13 mouse cellular contexts compared by ENCODE assay signal in genomic region chr4:138342778-138343177, GRCm38 (mm10). TPM values are rescaled to one million over a fixed set of nuclear protein-coding genes. Genes with fewer than 3 reads are reported as not detected.
DNase-seq lines count a peak whose midpoint lies in the region; ATAC-seq and TF ChIP-seq lines count a peak whose summit lies in the region.
"Had no signal": no experiment of that assay in that cellular context is flagged by ENCODE, and none has a peak within 500 bp of the region (broad histone marks: within the 10 kb centered on the region; RNA-seq: fewer than 3 reads in every experiment).

No protein-coding gene starts in this region.

- peak overlapping the region; percentile 67 for H3K27ac ChIP-seq in heart, embryonic 11.5 days (ENCODE audit: low read depth, low read length)
- H3K27ac ChIP-seq in kidney, embryonic 16.5 days (ENCODE audit: low read length) = peak overlapping the region; percentile 45
- peak overlapping the region; percentile 72 for H3K27ac ChIP-seq in liver, embryonic 15.5 days (replicated peaks)
- H3K27ac ChIP-seq: limb, embryonic 13.5 days had no signal

- DNase-seq in heart, postnatal 4 days = no peak
- no peak for DNase-seq in ovary, postnatal 36 days (ENCODE audit: low spot score)
- DNase-seq in frontal cortex, adult 2 months (ENCODE audit: extremely low spot score in 1 of 2, low spot score in 1 of 2) = no peak
- DNase-seq in gastrocnemius, postnatal 4 days (ENCODE audit: low spot score in 2 of 2) = no peak

- H3ac ChIP-seq in C2C12 (ENCODE audit: control insufficient read depth, insufficient read length, low read depth) = peak overlapping the region; percentile 35

- no peaks in the 10 kb centered on the region for H3K79me3 ChIP-seq in C2C12 (ENCODE audit: low read depth)

- H3K4me1 ChIP-seq in heart, embryonic 11.5 days (ENCODE audit: control insufficient read depth, insufficient read depth, low read length) = peaks cover 9% of the 10 kb centered on the region
- H3K4me1 ChIP-seq in kidney, embryonic 16.5 days (ENCODE audit: insufficient read depth, low read length) = peaks cover 8% of the 10 kb centered on the region
- peaks cover 16% of the 10 kb centered on the region; the same call in 1 of the 2 replicates for H3K4me1 ChIP-seq in liver, embryonic 15.5 days (replicated peaks)

- 70% methylated on average over 6 of the region's 6 CpGs for WGBS in heart, embryonic 11.5 days (ENCODE audit: insufficient replicate concordance)
- 69% methylated on average over 6 of the region's 6 CpGs for WGBS in kidney, embryonic 16.5 days
- WGBS in liver, embryonic 15.5 days (ENCODE audit: insufficient replicate concordance) = 56% methylated on average over 6 of the region's 6 CpGs

- no peak for ATAC-seq in heart, embryonic 11.5 days (replicated peaks; ENCODE audit: insufficient number of reproducible peaks, low FRiP score, low TSS enrichment)
- ATAC-seq in kidney, embryonic 16.5 days (ENCODE audit: low FRiP score, low TSS enrichment) = peak; percentile 86
- peak; percentile 79 for ATAC-seq in liver, embryonic 15.5 days (ENCODE audit: insufficient read depth)

- no peaks in the 10 kb centered on the region for H3K9me3 ChIP-seq in heart, embryonic 11.5 days (replicated peaks; ENCODE audit: control insufficient read depth, low read length)
- no peaks in the 10 kb centered on the region for H3K9me3 ChIP-seq in kidney, embryonic 16.5 days (ENCODE audit: low read length)
- no peaks in the 10 kb centered on the region for H3K9me3 ChIP-seq in liver, embryonic 15.5 days (replicated peaks)
- H3K9me3 ChIP-seq: limb, embryonic 13.5 days had no signal

- no peaks in the 10 kb centered on the region for H3K79me2 ChIP-seq in C2C12 (ENCODE audit: control insufficient read depth, insufficient read depth)

- H3K9ac ChIP-seq in heart, embryonic 11.5 days (ENCODE audit: low read depth, low read length) = no peak overlapping the region
- no peak overlapping the region for H3K9ac ChIP-seq in kidney, embryonic 16.5 days (replicated peaks; ENCODE audit: low read length)
- H3K9ac ChIP-seq in liver, embryonic 15.5 days = no peak overlapping the region
- H3K9ac ChIP-seq: limb, embryonic 13.5 days had no signal

- H3K4me2 ChIP-seq in heart, embryonic 11.5 days = 0 out of 2 replicates have a peak overlapping the region, but pooled peaks have one; percentile 11
- H3K4me2 ChIP-seq in kidney, embryonic 16.5 days (replicated peaks; ENCODE audit: low read depth, low read length) = no peak overlapping the region
- no peak overlapping the region for H3K4me2 ChIP-seq in liver, embryonic 15.5 days
- H3K4me2 ChIP-seq: limb, embryonic 13.5 days had no signal

- no peaks in the 10 kb centered on the region for H3K36me3 ChIP-seq in heart, embryonic 11.5 days (ENCODE audit: control insufficient read depth, insufficient read depth, low read length)
- no peaks in the 10 kb centered on the region for H3K36me3 ChIP-seq in C2C12 (ENCODE audit: control insufficient read depth, insufficient read depth)
- no peaks in the 10 kb centered on the region for H3K36me3 ChIP-seq in kidney, embryonic 16.5 days (ENCODE audit: insufficient read depth, low read length)
- no peaks in the 10 kb centered on the region for H3K36me3 ChIP-seq in liver, embryonic 15.5 days (replicated peaks)
- H3K36me3 ChIP-seq: limb, embryonic 13.5 days had no signal

- no peaks in the 10 kb centered on the region; the same call in 1 of the 2 replicates for H3K27me3 ChIP-seq in heart, embryonic 11.5 days (ENCODE audit: control insufficient read depth, insufficient read depth, low read length)
- no peaks in the 10 kb centered on the region for H3K27me3 ChIP-seq in C2C12 (ENCODE audit: control insufficient read depth, insufficient read depth, insufficient read length)
- H3K27me3 ChIP-seq in kidney, embryonic 16.5 days (ENCODE audit: insufficient read depth, low read length) = no peaks in the 10 kb centered on the region
- no peaks in the 10 kb centered on the region for H3K27me3 ChIP-seq in liver, embryonic 15.5 days
- H3K27me3 ChIP-seq: limb, embryonic 13.5 days had no signal

- no peak overlapping the region for H3K4me3 ChIP-seq in heart, embryonic 11.5 days (ENCODE audit: low read depth, low read length)
- H3K4me3 ChIP-seq in C2C12 (ENCODE audit: insufficient read depth, poor library complexity, severe bottlenecking) = no peak overlapping the region
- H3K4me3 ChIP-seq in kidney, embryonic 16.5 days (ENCODE audit: low read length) = no peak overlapping the region
- no peak overlapping the region for H3K4me3 ChIP-seq in liver, embryonic 15.5 days (replicated peaks)
- H3K4me3 ChIP-seq: limb, embryonic 13.5 days had no signal

- no peak for TF ChIP-seq CTCF in C2C12 (IDR thresholded peaks at IDR 0.05; ENCODE audit: control insufficient read depth, insufficient read depth, insufficient read length)

TF ChIP-seq in C2C12, 6 proteins besides CTCF, POLR2A, EP300 and RAD21:
- TF ChIP-seq MYOG (IDR thresholded peaks at IDR 0.05; ENCODE audit: control insufficient read depth, extremely low read depth, insufficient read length) (no peak), MYOD1 (IDR thresholded peaks at IDR 0.05; ENCODE audit: control insufficient read depth, insufficient read length, low read depth) (no peak), CEBPB (IDR thresholded peaks at IDR 0.05; ENCODE audit: low read depth) (no peak), MAX (IDR thresholded peaks at IDR 0.05) (no peak), USF1 (IDR thresholded peaks at IDR 0.05; ENCODE audit: low read depth) (no peak), FOSL1 (IDR thresholded peaks at IDR 0.05; ENCODE audit: insufficient read depth, low read length, poor library complexity, severe bottlenecking) (no peak)

RNA-seq across cellular contexts. Expression of gene Pink1, which starts 16.7 kb away (rescaled TPM):
- 22.9 and 30.9 TPM in 2 replicates for polyA plus RNA-seq in heart, embryonic 11.5 days (2014; fragmentation: Nextera tagmentation; extraction: Ambion mirVana)
- total RNA-seq in heart, postnatal 4 days (2021) = 100 to 1,000 TPM; 163 to 177 TPM
- 9.7 TPM for polyA plus RNA-seq in C2C12 (2012; fragmentation: generic; extraction: Trizol)
- polyA plus RNA-seq in kidney, embryonic 16.5 days (2015; fragmentation: Nextera tagmentation; extraction: Ambion mirVana) = 54.4 and 56.0 TPM in 2 replicates
- 35.7 and 38.3 TPM in 2 replicates for polyA plus RNA-seq in liver, embryonic 15.5 days (2015; fragmentation: Nextera tagmentation; extraction: Ambion mirVana)
- 327 and 338 TPM in 2 replicates for polyA plus RNA-seq in frontal cortex, adult 2 months (2012; rRNA removed)
- total RNA-seq in gastrocnemius, postnatal 4 days (2021) = 100 to 1,000 TPM; 170 to 188 TPM

RNA-seq across cellular contexts. Expression of gene Cda, which starts 25.0 kb away (rescaled TPM):
- polyA plus RNA-seq in heart, embryonic 11.5 days (2014; fragmentation: Nextera tagmentation; extraction: Ambion mirVana) = 6.9 and 7.6 TPM in 2 replicates
- total RNA-seq in heart, postnatal 4 days (2021) = 1 to 10 TPM; 5.9 to 6.9 TPM
- 8.7 TPM for polyA plus RNA-seq in C2C12 (2012; fragmentation: generic; extraction: Trizol)
- 24.6 and 27.1 TPM in 2 replicates for polyA plus RNA-seq in kidney, embryonic 16.5 days (2015; fragmentation: Nextera tagmentation; extraction: Ambion mirVana)
- 5.5 and 5.7 TPM in 2 replicates for polyA plus RNA-seq in liver, embryonic 15.5 days (2015; fragmentation: Nextera tagmentation; extraction: Ambion mirVana)
- polyA plus RNA-seq in frontal cortex, adult 2 months (2012; rRNA removed) = 3.6 and 3.7 TPM in 2 replicates
- 1 to 10 TPM; 2.1 to 2.4 TPM for total RNA-seq in gastrocnemius, postnatal 4 days (2021)
- total RNA-seq: granulocyte monocyte progenitor cell, adult 5-6 weeks had no signal

RNA-seq across cellular contexts. Expression of gene Ddost, which starts 38.2 kb away (rescaled TPM):
- polyA plus RNA-seq in heart, embryonic 11.5 days (2014; fragmentation: Nextera tagmentation; extraction: Ambion mirVana) = 269 and 310 TPM in 2 replicates
- 100 to 1,000 TPM; 104 to 105 TPM for total RNA-seq in heart, postnatal 4 days (2021)
- polyA plus RNA-seq in C2C12 (2012; fragmentation: generic; extraction: Trizol) = 204 TPM
- polyA plus RNA-seq in kidney, embryonic 16.5 days (2015; fragmentation: Nextera tagmentation; extraction: Ambion mirVana) = 407 and 438 TPM in 2 replicates
- polyA plus RNA-seq in liver, embryonic 15.5 days (2015; fragmentation: Nextera tagmentation; extraction: Ambion mirVana) = 173 and 194 TPM in 2 replicates
- polyA plus RNA-seq in frontal cortex, adult 2 months (2012; rRNA removed) = 89.8 and 93.1 TPM in 2 replicates
- total RNA-seq in gastrocnemius, postnatal 4 days (2021) = 100 to 1,000 TPM; 106 to 115 TPM

RNA-seq across cellular contexts. Expression of gene Fam43b, which starts 53.5 kb away (rescaled TPM):
- 0.07 TPM in 1 of 2 replicates, not detected in the other for polyA plus RNA-seq in heart, embryonic 11.5 days (2014; fragmentation: Nextera tagmentation; extraction: Ambion mirVana)
- not detected for total RNA-seq in heart, postnatal 4 days (2021)
- polyA plus RNA-seq in C2C12 (2012; fragmentation: generic; extraction: Trizol) = not detected
- 0.12 TPM in 1 of 2 replicates, not detected in the other for polyA plus RNA-seq in kidney, embryonic 16.5 days (2015; fragmentation: Nextera tagmentation; extraction: Ambion mirVana)
- not detected in 2 replicates for polyA plus RNA-seq in liver, embryonic 15.5 days (2015; fragmentation: Nextera tagmentation; extraction: Ambion mirVana)
- 19.2 and 19.9 TPM in 2 replicates for polyA plus RNA-seq in frontal cortex, adult 2 months (2012; rRNA removed)
- total RNA-seq in gastrocnemius, postnatal 4 days (2021) = not detected
- total RNA-seq: granulocyte monocyte progenitor cell, adult 5-6 weeks; megakaryocyte-erythroid progenitor cell, adult 5-6 weeks had no signal
- polyA plus RNA-seq: forebrain, embryonic 11.5 days; limb, embryonic 13.5 days; neural tube, embryonic 11.5 days had no signal
